Mouse (Mus musculus) erythroblast, embryonic 14.5 days (primary cell): Measurements from ENCODE around the gene Ccl20.

Source experiments
- GATA1 ChIP-seq: IDR thresholded peaks from 2 replicates; pipeline ENCODE4 v1.6.1; 2012; ENCODE audit warnings: low read length, inconsistent platforms, mixed read lengths
- TAL1 ChIP-seq: IDR thresholded peaks from 3 replicates; pipeline ENCODE4 v1.6.1; 2012; ENCODE audit warnings: low read length, inconsistent platforms, mixed read lengths

- no peak for TF ChIP-seq GATA1
- TF ChIP-seq TAL1: no peak
These were observed 49.4 kb upstream of the Ccl20 start for GRCm38 (mm10) chr1:83067205-83067604.
